Mouse (Mus musculus): ENCODE results near the gene Fam20b.

The Fam20b gene

GRCm38 (mm10) chr1:156640577-156640976 lies 78.3 kb downstream of the Fam20b start:
- DNase-seq (ENCODE audit: low read depth in 1 of 2, low spot score in 2 of 2), result no peak

GRCm38 (mm10) chr1:156639455-156639854 lies 79.4 kb downstream of the Fam20b start:
- DNase-seq (ENCODE audit: low read depth in 1 of 2, low spot score in 2 of 2), result no peak

- DNase-seq (ENCODE audit: low read depth in 1 of 2, low spot score in 2 of 2), result no peak
These were observed 83.7 kb downstream of the Fam20b start for GRCm38 (mm10) chr1:156635148-156635547.

GRCm38 (mm10) chr1:156633095-156633494 lies 85.8 kb downstream of the Fam20b start:
- no peak for DNase-seq (ENCODE audit: low read depth in 1 of 2, low spot score in 2 of 2)

GRCm38 (mm10) chr1:156630965-156631364 lies 87.9 kb downstream of the Fam20b start:
- DNase-seq (ENCODE audit: low read depth in 1 of 2, low spot score in 2 of 2), result no peak

- DNase-seq (ENCODE audit: low read depth in 1 of 2, low spot score in 2 of 2), result no peak
These were observed 88.9 kb downstream of the Fam20b start for GRCm38 (mm10) chr1:156629984-156630383.

Data from monocyte, adult 2 months (primary cell).